Mouse (Mus musculus): ENCODE data around the gene Krtap5-2.
"Not testable (repeated sequence)": the region's sequence is repeated elsewhere in the genome, so short reads cannot be mapped to it uniquely, and the experiment has no call there.

Krtap5-2 gene

GRCm38 (mm10) chr7:142175905-142176304 lies at the start of gene Krtap5-2:
Krtap5-2 (minus strand) TSS chr7:142176005.
- not testable (repeated sequence) for DNase-seq (ENCODE audit: low spot score in 2 of 2)

- no peak for DNase-seq (ENCODE audit: low spot score in 2 of 2)
Observed at GRCm38 (mm10) chr7:142224518-142224917, 48.7 kb upstream of the Krtap5-2 start.

- DNase-seq (ENCODE audit: low spot score in 2 of 2) = not testable (repeated sequence)
Observed at GRCm38 (mm10) chr7:142212136-142212535, 36.3 kb upstream of the Krtap5-2 start.

DNA sequence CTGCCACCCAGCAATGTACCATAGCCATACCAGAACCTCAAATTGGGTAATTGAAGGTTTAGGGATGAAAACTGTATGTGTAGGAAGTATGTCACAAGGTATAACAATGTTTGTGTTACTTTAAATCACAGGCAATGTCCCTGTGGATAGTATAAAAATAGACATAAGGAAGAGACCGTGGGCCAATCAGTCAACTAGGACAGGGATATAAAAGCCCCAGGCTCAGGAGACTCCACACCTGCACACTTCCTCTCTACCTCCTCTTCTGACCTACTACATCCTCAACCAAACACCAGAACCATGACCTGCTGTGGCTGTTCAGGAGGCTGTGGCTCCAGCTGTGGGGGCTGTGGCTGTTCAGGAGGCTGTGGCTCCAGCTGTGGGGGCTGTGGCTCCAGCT lies 35.8 kb upstream of the Krtap5-2 start, which contains the start of gene Gm7579:
Gene Gm7579 (plus strand): TSS at position 301 of the 400 bp plus-strand sequence.
- no peak for DNase-seq (ENCODE audit: low spot score in 2 of 2)

GRCm38 (mm10) chr7:142206891-142207290 lies 31.1 kb upstream of the Krtap5-2 start:
- not testable (repeated sequence) for DNase-seq (ENCODE audit: low spot score in 2 of 2)

DNA sequence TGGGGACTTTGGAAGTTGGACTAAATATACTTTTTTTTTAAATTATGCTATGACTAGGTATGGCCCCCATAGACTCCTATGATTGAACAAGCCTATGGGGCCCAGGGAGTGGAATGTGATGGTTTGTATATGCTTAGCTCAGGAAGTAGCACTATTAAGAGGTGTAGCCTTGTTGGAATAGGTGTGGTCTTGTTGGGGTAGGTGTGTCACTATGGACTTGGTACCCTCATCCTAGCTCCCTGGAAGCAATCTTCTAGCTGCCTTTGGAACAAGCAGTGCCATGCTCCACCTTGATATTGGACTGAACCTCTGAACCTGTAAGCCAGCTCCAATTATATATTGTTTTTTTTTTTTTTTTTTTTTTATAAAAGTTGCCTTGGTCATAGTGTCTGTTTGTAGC lies 29.7 kb upstream of the Krtap5-2 start:
- no peak for DNase-seq (ENCODE audit: low spot score in 2 of 2)

DNA sequence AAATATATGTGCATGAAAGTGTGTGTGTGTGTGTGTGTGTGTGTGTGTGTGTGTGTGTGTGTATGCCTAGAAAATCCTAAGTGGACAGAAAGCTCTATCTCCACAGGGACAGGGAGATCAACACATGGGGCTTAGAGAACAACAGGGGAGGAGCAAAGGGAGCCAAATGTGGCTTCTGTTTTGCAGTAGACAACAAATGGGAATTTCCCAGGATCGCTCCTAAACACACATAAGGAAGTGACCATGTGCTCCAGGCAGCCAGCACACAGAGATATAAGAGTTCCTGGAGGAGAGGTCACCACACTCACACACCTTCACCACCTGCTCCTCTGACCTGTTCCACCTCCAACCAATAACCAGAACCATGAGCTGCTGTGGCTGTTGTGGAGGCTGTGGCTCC lies 25.3 kb upstream of the Krtap5-2 start, which contains the start of gene Krtap5-3:
Gene Krtap5-3 (plus strand): TSS at position 301 of the 400 bp plus-strand sequence.
- no peak for DNase-seq (ENCODE audit: low spot score in 2 of 2)

DNA sequence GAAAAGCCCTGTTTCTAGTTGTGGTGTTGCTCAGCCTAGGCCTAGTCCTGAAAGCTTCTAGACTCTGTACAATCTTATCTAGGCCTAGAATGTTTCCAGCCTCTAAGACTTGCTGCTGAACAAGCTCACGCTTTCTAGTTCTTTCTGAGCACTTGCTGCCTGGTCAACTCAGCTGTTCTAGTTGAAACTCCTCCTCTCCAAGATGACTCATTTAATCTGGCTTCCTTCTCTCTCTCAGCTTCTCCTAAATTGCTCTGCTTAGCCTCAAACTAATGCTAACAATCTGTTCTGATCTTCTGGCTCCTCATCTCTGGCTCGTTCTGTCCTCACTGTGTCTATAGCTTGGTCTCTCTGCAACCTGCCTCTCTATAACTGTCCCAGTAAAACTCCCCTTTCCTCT lies 22.9 kb upstream of the Krtap5-2 start:
- no peak for DNase-seq (ENCODE audit: low spot score in 2 of 2)

DNA sequence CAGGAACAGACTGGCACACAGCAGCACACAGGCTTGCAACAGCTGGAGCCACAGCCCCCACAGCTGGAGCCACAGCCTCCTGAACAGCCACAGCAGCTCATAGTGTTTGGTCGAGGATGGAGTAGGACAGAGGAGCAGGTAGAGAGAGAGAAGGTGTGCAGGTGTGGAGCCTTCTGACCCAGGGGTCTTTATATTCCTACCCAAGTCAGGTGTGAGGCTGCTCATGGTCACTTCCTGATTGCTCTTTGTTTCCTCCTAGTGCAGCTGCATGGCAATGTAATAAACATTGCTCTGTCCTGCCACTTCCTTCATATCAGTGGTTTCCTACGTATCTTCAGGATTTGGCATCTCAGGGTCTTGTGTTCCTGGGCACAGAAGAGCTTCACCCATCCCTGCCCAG lies 14.5 kb upstream of the Krtap5-2 start, which contains the start of gene Gm10153:
Gene Gm10153 (minus strand): TSS at position 101 of the 400 bp plus-strand sequence.
- no peak for DNase-seq (ENCODE audit: low spot score in 2 of 2)

DNA sequence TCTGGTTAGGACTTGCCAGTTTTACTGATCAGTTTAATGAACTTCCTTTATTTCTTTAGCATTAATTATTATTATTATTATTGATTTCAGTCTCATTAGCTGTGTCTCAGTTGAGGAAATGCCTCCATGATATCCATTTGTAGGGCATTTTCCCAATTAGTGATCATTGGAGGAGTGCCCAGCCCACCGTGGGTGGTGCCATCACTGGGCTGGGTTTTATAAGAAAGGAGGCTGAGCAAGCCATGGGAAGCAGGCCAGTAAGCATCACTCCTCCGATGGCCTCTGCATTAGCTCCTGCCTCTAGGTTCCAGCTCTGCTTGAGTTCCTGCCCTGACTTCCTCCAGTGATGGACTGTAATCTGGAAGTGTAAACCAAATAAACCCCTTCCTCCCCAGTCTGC lies 12.4 kb upstream of the Krtap5-2 start:
- no peak for DNase-seq (ENCODE audit: low spot score in 2 of 2)

DNA sequence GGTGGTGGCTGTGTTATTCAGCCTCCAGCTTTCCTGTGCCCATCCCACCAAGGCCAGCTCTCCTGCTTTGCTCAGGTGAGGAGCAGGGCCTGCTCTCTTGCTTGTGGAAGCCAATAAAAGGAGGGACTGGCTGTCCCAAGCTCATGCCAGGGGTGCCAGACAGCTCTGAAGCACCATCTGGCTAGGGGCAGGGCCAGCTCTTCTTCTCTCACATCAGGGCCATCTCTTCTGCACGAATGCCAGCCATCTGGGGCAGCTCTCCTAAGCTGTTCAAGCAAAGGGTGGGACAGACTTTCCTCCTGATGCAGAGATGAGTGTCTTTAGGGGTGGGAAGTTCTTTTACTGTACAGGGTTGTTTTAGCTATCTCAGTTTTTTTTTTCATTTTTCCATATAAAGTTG lies 5.2 kb upstream of the Krtap5-2 start:
- no peak for DNase-seq (ENCODE audit: low spot score in 2 of 2)

DNA sequence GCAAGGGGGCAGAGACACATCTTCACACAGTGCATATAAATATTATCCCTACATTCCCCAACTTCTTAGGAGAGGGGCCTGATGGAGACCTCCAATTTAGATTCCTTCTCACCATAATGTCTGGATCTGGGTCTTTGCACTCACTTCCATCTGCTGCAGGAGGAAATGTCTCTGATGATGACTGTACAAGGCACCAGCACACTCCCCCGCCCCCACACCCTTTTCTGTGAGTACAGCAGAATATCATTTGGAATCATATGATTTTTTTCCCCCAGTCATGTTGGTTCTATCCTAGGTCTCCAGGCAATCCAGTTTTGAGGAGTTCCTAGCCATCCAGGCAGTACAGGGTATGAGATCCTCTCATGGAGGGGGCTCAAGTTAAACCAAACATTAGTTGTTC lies 2.9 kb upstream of the Krtap5-2 start:
- DNase-seq (ENCODE audit: low spot score in 2 of 2) = no peak

DNA sequence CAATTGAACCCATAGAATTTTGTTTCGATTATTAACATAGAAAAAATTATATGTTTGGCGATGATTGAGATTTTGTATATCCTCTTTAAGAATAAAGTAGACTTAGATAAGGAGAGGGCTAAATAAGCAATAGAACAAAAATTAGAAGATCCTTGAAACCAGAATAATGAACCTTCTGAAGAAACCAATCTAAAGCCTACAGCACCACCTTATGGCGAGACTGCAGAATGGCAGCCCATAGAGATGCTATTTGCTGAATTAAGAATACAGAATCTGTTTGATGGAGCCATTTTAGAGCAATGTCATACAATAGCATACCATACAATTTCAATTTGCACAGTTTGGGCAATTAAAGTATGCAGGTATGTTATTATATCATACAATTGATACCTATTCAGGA lies 6.0 kb downstream of the Krtap5-2 start:
- DNase-seq (ENCODE audit: low spot score in 2 of 2) = no peak

- not testable (repeated sequence) for DNase-seq (ENCODE audit: low spot score in 2 of 2)
Observed at GRCm38 (mm10) chr7:142165639-142166038, 10.2 kb downstream of the Krtap5-2 start, which contains the start of gene Gm4553. Gm4553 (minus strand) TSS chr7:142165739.

GRCm38 (mm10) chr7:142159366-142159765 lies 16.4 kb downstream of the Krtap5-2 start:
- no peak for DNase-seq (ENCODE audit: low spot score in 2 of 2)

DNA sequence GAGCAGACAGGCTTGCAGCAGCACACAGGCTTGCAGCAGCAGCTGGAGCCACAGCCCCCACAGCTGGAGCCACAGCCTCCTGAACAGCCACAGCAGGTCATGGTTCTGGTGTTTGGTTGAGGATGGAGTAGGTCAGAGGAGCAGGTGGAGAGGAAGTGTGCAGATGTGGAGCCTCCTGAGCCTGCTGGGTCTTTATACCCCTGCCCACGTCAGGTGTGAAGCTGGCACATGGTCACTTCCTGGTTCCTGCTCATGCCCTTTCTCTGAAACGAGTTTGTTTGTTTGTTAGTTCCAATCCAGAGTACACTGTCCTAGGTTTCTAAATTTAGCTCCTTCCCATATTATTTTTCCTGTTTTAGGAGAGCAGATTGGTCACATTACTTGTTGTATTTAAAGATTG lies 18.8 kb downstream of the Krtap5-2 start, which contains the start of gene Gm29735:
Gene Gm29735 (minus strand): TSS at position 101 of the 400 bp plus-strand sequence.
- DNase-seq (ENCODE audit: low spot score in 2 of 2) = not testable (repeated sequence)

- no peak for DNase-seq (ENCODE audit: low spot score in 2 of 2)
Observed at GRCm38 (mm10) chr7:142155308-142155707, 20.5 kb downstream of the Krtap5-2 start.

GRCm38 (mm10) chr7:142152191-142152590 lies 23.6 kb downstream of the Krtap5-2 start:
- DNase-seq (ENCODE audit: low spot score in 2 of 2) = no peak

GRCm38 (mm10) chr7:142148633-142149032 lies 27.2 kb downstream of the Krtap5-2 start:
- no peak for DNase-seq (ENCODE audit: low spot score in 2 of 2)

GRCm38 (mm10) chr7:142146033-142146432 lies 29.8 kb downstream of the Krtap5-2 start:
- DNase-seq (ENCODE audit: low spot score in 2 of 2) = no peak

GRCm38 (mm10) chr7:142145413-142145940 lies 30.3 kb downstream of the Krtap5-2 start:
- DNase-seq (ENCODE audit: low spot score in 2 of 2) = no peak

DNA sequence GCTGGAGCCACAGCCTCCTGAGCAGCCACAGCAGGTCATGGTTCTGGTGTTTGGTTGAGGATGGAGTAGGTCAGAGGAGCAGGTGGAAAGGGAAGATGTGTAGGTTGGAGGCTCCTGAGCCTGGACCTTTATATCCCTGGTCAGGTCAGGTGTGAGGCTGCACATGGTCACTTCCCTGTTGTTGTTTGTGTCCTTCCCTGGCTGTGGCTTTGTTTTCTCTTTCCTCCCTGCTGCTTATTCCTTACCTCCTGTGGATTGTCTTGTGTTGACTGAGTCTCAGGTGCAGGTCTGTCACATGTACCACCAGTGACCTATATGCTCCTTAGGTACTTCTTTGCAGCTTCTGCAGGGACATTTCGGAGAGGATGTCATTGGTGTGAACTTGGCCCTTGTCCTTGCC lies 31.3 kb downstream of the Krtap5-2 start, which contains the start of gene Gm45337:
Gene Gm45337 (minus strand): TSS at position 101 of the 400 bp plus-strand sequence.
- DNase-seq (ENCODE audit: low spot score in 2 of 2) = no peak

DNA sequence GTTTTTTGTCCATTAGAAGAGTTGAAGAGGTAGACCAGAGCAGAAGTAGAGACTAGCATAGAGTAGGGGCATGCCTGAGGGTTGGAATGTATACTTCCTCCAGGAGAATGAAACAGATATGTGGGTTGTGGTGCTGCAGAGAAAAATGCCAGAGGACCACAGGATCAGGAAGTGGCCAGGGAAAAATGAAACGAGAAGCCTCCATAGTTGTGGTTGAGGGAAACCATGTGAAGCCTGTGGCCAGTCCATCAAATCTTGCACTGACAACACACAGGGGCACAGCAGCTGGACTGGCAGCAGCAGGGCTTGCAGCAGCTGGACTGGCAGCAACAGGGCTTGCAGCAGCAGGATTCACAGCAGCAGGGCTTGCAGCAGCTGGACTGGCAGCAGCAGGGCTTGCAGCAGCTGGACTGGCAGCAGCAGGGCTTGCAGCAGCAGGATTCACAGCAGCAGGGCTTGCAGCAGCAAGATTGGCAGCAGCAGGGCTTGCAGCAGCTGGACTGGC lies 32.2 kb downstream of the Krtap5-2 start:
- DNase-seq (ENCODE audit: low spot score in 2 of 2) = not testable (repeated sequence)

Measured in frontal cortex, postnatal 14 days (tissue).